Mouse (Mus musculus) right cerebral cortex, postnatal 10 days (tissue): ENCODE measurements at regions not wholly inside any gene's neighbourhood (a gene's known extent, or its start where the extent isn't known, plus 50 kb on each side); places are given as distances from the start of the nearest gene placed in this dataset.
A peak's percentile ranks its signal among the peaks of the same experiment; 100 is the strongest.

Source experiments
- DNase-seq, 2 experiments: peaks; one replicate each; pipeline ENCODE4 v3.0.0; 2021; ENCODE audit warnings: low spot score in 2 of 2

- no peak for DNase-seq
Observed at GRCm38 (mm10) chr17:49215281-49215680, 212.9 kb upstream of the Mocs1 start.

- peak; percentile 65 to 71 for DNase-seq
Observed at GRCm38 (mm10) chr17:49219512-49220197, 208.5 kb upstream of the Mocs1 start.

GRCm38 (mm10) chr17:49223212-49223611 is 204.9 kb upstream of the Mocs1 start:
- no peak for DNase-seq

GRCm38 (mm10) chr17:49223651-49224050 is 204.5 kb upstream of the Mocs1 start:
- no peak for DNase-seq

- DNase-seq = peak in 1 of 2 experiments; percentile 42
Observed at GRCm38 (mm10) chr17:49225255-49226015, 202.7 kb upstream of the Mocs1 start.

- DNase-seq = no peak
Observed at GRCm38 (mm10) chr17:49226016-49226400, 202.2 kb upstream of the Mocs1 start.

GRCm38 (mm10) chr17:49231287-49231686 is 196.9 kb upstream of the Mocs1 start:
- no peak for DNase-seq

- DNase-seq = no peak
Observed at GRCm38 (mm10) chr17:49240097-49240496, 188.1 kb upstream of the Mocs1 start.

- peak; percentile 83 to 85 for DNase-seq
Observed at GRCm38 (mm10) chr17:49243419-49243818, 184.7 kb upstream of the Mocs1 start.

- DNase-seq = no peak
Observed at GRCm38 (mm10) chr17:49245013-49245412, 183.1 kb upstream of the Mocs1 start.

- no peak for DNase-seq
Observed at GRCm38 (mm10) chr17:49247215-49247614, 180.9 kb upstream of the Mocs1 start.

- no peak for DNase-seq
Observed at GRCm38 (mm10) chr17:49250726-49251537, 177.2 kb upstream of the Mocs1 start.

GRCm38 (mm10) chr17:49252271-49252670 is 175.9 kb upstream of the Mocs1 start:
- no peak for DNase-seq

GRCm38 (mm10) chr17:49258496-49258895 is 169.7 kb upstream of the Mocs1 start:
- DNase-seq = no peak

GRCm38 (mm10) chr17:49262394-49262793 is 165.8 kb upstream of the Mocs1 start:
- DNase-seq = no peak

GRCm38 (mm10) chr17:49266343-49266742 is 161.8 kb upstream of the Mocs1 start:
- DNase-seq = no peak

- DNase-seq = no peak
Observed at GRCm38 (mm10) chr17:49269943-49270342, 158.2 kb upstream of the Mocs1 start.

- DNase-seq = no peak
Observed at GRCm38 (mm10) chr17:49272661-49273448, 155.3 kb upstream of the Mocs1 start.

- DNase-seq = no peak
Observed at GRCm38 (mm10) chr17:49274936-49275335, 153.2 kb upstream of the Mocs1 start.

- DNase-seq = no peak
Observed at GRCm38 (mm10) chr17:49275421-49275820, 152.7 kb upstream of the Mocs1 start.

- no peak for DNase-seq
Observed at GRCm38 (mm10) chr17:49275916-49276315, 152.2 kb upstream of the Mocs1 start.

- DNase-seq = no peak
Observed at GRCm38 (mm10) chr17:49278541-49278940, 149.6 kb upstream of the Mocs1 start.
